Mouse (Mus musculus) lung, postnatal 0 days (tissue): ENCODE measurements around the gene Pctp.

Experiments used
- CTCF ChIP-seq: IDR thresholded peaks from 2 replicates; pipeline ENCODE4 v1.5.1; 2016; ENCODE audit warnings: antibody characterized with exemption, mild to moderate bottlenecking
- EP300 ChIP-seq: IDR thresholded peaks from 2 replicates; pipeline ENCODE4 v1.6.1; 2016; ENCODE audit warnings: antibody characterized with exemption, mild to moderate bottlenecking, control low read depth

DNA sequence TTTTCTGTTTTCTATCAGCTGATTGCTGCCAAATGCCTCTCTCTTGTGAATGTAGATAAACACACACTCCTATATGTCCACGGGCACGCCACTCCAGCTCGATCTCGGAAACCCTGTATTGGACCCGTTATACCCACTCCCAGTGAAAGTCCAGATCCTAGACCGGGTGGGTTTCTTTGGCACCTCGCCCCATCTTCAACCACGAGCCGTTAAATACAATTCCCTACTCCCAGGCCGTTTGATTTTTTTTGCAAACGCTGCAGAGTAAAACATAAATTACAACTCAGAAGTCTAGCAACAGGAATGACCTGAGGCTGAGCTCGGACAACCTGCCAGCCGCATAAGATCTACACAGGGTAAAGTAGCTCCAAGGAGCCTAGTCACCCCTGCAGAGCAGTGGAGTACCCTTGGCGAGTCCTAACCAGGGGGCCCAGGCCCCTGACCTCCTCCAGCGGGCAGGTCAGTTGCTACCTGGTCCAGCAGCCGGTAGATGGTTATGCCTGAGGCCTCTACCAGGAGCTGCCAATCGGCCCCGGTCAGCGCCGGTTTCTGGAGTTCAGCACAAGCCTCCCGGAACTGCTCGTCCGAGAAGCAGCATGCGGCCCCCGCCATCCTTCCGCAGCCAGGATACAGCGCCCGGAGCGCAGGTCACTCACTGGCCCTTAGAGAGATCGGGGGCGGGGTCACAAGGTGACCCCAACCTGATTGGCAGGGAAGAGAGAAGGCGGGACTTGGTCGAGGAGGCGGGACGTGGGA lies at the start of gene Pctp:
- no peak for TF ChIP-seq CTCF
- TF ChIP-seq EP300, result no peak
